Mouse (Mus musculus) MEL (cell line): ENCODE measurements around the gene Smndc1.

Experiments used
- CTCF ChIP-seq, 3 experiments: IDR thresholded peaks in 2 of 3; conservative IDR thresholded peaks in 1 of 3; 2 replicates each; pipeline ENCODE4 v1.5.1; 2011 to 2012; ENCODE audit warnings: low read length in 3 of 3, low read depth in 2 of 3, mild to moderate bottlenecking in 2 of 3, improper control_type of control experiment in 1 of 3, inconsistent platforms in 1 of 3, mixed read lengths in 1 of 3, moderate library complexity in 1 of 3; ENCODE audit not compliant: control insufficient read depth in 1 of 3, insufficient read depth in 1 of 3, poor library complexity in 1 of 3, severe bottlenecking in 1 of 3
- POLR2A ChIP-seq, 2 experiments: IDR thresholded peaks; 2 replicates each; pipeline ENCODE4 v1.6.1; 2011 to 2012; ENCODE audit warnings: low read length in 2 of 2, mild to moderate bottlenecking in 2 of 2, control low read depth in 1 of 2, improper control_type of control experiment in 1 of 2, low read depth in 1 of 2, moderate library complexity in 1 of 2; ENCODE audit not compliant: control insufficient read depth in 1 of 2, insufficient read depth in 1 of 2, poor library complexity in 1 of 2
- TCF12 ChIP-seq: IDR thresholded peaks from 2 replicates; pipeline ENCODE4 v1.6.1; 2014; ENCODE audit warnings: low read depth, mild to moderate bottlenecking, inconsistent platforms, low read length, improper control_type of control experiment, moderate library complexity
- USF1 ChIP-seq: IDR thresholded peaks from 2 replicates; pipeline ENCODE4 v1.6.1; 2014; ENCODE audit warnings: low read depth, mild to moderate bottlenecking, inconsistent platforms, low read length, improper control_type of control experiment, moderate library complexity

- TF ChIP-seq CTCF (IDR thresholded peaks at IDR 0.05 in 2 of 3, conservative IDR thresholded peaks at IDR 0.05 in 1 of 3; ENCODE audit: control insufficient read depth in 1 of 3, insufficient read depth in 1 of 3, low read depth in 2 of 3, low read length in 3 of 3, poor library complexity in 1 of 3, severe bottlenecking in 1 of 3) (no peak), POLR2A (IDR thresholded peaks at IDR 0.05; ENCODE audit: control insufficient read depth in 1 of 2, insufficient read depth in 1 of 2, low read depth in 1 of 2, low read length in 2 of 2, poor library complexity in 1 of 2) (no peak), USF1 (no peak), TCF12 (no peak)
Measured at GRCm38 (mm10) chr19:53397451-53398233, 7.3 kb upstream of the Smndc1 start.
